In genomic region chr3:88297321-88297851, GRCm38 (mm10) we compare ENCODE assay signal across 8 mouse cellular contexts. TPM values are rescaled to one million over a fixed set of nuclear protein-coding genes. Genes with fewer than 3 reads are reported as not detected.
DNase-seq lines count a peak whose midpoint lies in the region; ATAC-seq and TF ChIP-seq lines count a peak whose summit lies in the region.

No protein-coding gene starts in this region.

- intact Hi-C loops in heart, postnatal 14 days (cut with DNase I) = no loop called here

- peaks cover 45% of the 10 kb centered on the region for H3K79me3 ChIP-seq in C2C12 (ENCODE audit: low read depth)

- H3K4me2 ChIP-seq in liver, embryonic 12.5 days = peak overlapping the region; percentile 79

- TF ChIP-seq CTCF in C2C12 (IDR thresholded peaks at IDR 0.05; ENCODE audit: control insufficient read depth, insufficient read depth, insufficient read length) = no peak

- WGBS in heart, embryonic 10.5 days = under 1% methylated on average over 30 of the region's 30 CpGs
- under 1% methylated on average over 30 of the region's 30 CpGs for WGBS in hindbrain, embryonic 10.5 days
- WGBS in liver, embryonic 12.5 days (ENCODE audit: insufficient replicate concordance) = under 1% methylated on average over 30 of the region's 30 CpGs

- H3K4me3 ChIP-seq in heart, embryonic 10.5 days = peak overlapping the region; percentile 82
- H3K4me3 ChIP-seq in C2C12 (ENCODE audit: insufficient read depth, poor library complexity, severe bottlenecking) = peak overlapping the region; percentile 78
- peak overlapping the region; percentile 80 for H3K4me3 ChIP-seq in hindbrain, embryonic 10.5 days
- peak overlapping the region; percentile 72 for H3K4me3 ChIP-seq in liver, embryonic 12.5 days

- peaks cover 54% of the 10 kb centered on the region for H3K79me2 ChIP-seq in C2C12 (ENCODE audit: control insufficient read depth, insufficient read depth)

- peaks cover 39% of the 10 kb centered on the region for H3K36me3 ChIP-seq in heart, embryonic 10.5 days
- H3K36me3 ChIP-seq in C2C12 (ENCODE audit: control insufficient read depth, insufficient read depth) = peaks cover 42% of the 10 kb centered on the region
- H3K36me3 ChIP-seq in hindbrain, embryonic 10.5 days = peaks cover 43% of the 10 kb centered on the region
- H3K36me3 ChIP-seq in liver, embryonic 12.5 days = peaks cover 41% of the 10 kb centered on the region

- no peak for DNase-seq in heart, embryonic 10.5 days (ENCODE audit: low spot score)
- no peak for DNase-seq in heart, postnatal 14 days
- peak; percentile 45 for DNase-seq in c-Kit-negative CD71-positive TER-119-positive erythroid progenitor cells, embryonic 14.5 days (ENCODE audit: low read depth, low spot score)
- no peak for DNase-seq in hindbrain, embryonic 10.5 days (ENCODE audit: low spot score)
- DNase-seq in right cerebral cortex, postnatal 14 days = peak; percentile 57
- DNase-seq in gastrocnemius, adult 18-20 months (ENCODE audit: low spot score) = no peak

- peak overlapping the region; percentile 90 for H3ac ChIP-seq in C2C12 (ENCODE audit: control insufficient read depth, insufficient read length, low read depth)

- H3K9ac ChIP-seq in liver, embryonic 12.5 days = peak overlapping the region; percentile 80

- peak overlapping the region; percentile 94 for H3K27ac ChIP-seq in heart, embryonic 10.5 days
- H3K27ac ChIP-seq in hindbrain, embryonic 10.5 days = peak overlapping the region; percentile 96
- peak overlapping the region; percentile 94 for H3K27ac ChIP-seq in liver, embryonic 12.5 days

- peaks cover 13% of the 10 kb centered on the region for H3K4me1 ChIP-seq in heart, embryonic 10.5 days
- H3K4me1 ChIP-seq in hindbrain, embryonic 10.5 days (replicated peaks) = peaks cover 23% of the 10 kb centered on the region
- peaks cover 27% of the 10 kb centered on the region for H3K4me1 ChIP-seq in liver, embryonic 12.5 days

- ATAC-seq in liver, embryonic 12.5 days = no peak

- H3K9me3 ChIP-seq in heart, embryonic 10.5 days = no peaks in the 10 kb centered on the region
- H3K9me3 ChIP-seq in hindbrain, embryonic 10.5 days = no peaks in the 10 kb centered on the region
- no peaks in the 10 kb centered on the region for H3K9me3 ChIP-seq in liver, embryonic 12.5 days (replicated peaks)

- H3K27me3 ChIP-seq in heart, embryonic 10.5 days (ENCODE audit: insufficient read depth, poor library complexity, severe bottlenecking) = no peaks in the 10 kb centered on the region
- no peaks in the 10 kb centered on the region for H3K27me3 ChIP-seq in C2C12 (ENCODE audit: control insufficient read depth, insufficient read depth, insufficient read length)
- H3K27me3 ChIP-seq in hindbrain, embryonic 10.5 days (ENCODE audit: insufficient read depth, poor library complexity, severe bottlenecking) = no peaks in the 10 kb centered on the region
- no peaks in the 10 kb centered on the region for H3K27me3 ChIP-seq in liver, embryonic 12.5 days (replicated peaks)

TF ChIP-seq in C2C12, 6 proteins besides CTCF, POLR2A, EP300 and RAD21:
- no peak for TF ChIP-seq MYOD1 (IDR thresholded peaks at IDR 0.05; ENCODE audit: control insufficient read depth, insufficient read length, low read depth)
- TF ChIP-seq FOSL1 (IDR thresholded peaks at IDR 0.05; ENCODE audit: insufficient read depth, low read length, poor library complexity, severe bottlenecking) = no peak

RNA-seq across cellular contexts. Expression of gene Cct3, which starts 0.5 kb away (rescaled TPM):
- 626 and 718 TPM in 2 replicates for polyA plus RNA-seq in heart, embryonic 10.5 days (2016; fragmentation: Nextera tagmentation; extraction: Ambion mirVana)
- 100 to 1,000 TPM; 165 to 187 TPM for total RNA-seq in heart, postnatal 14 days (2021)
- polyA plus RNA-seq in C2C12 (2012; fragmentation: generic; extraction: Trizol) = 628 TPM
- polyA plus RNA-seq in hindbrain, embryonic 10.5 days (2016; fragmentation: Nextera tagmentation; extraction: Ambion mirVana) = 755 and 805 TPM in 2 replicates
- polyA plus RNA-seq in liver, embryonic 12.5 days (2016; fragmentation: Nextera tagmentation; extraction: Ambion mirVana) = 448 and 488 TPM in 2 replicates
- total RNA-seq in gastrocnemius, adult 18-20 months (2021) = 100 to 1,000 TPM in 1 of 2 experiments, 10 to 100 TPM in 1; 84.1 to 107 TPM

RNA-seq across cellular contexts. Expression of gene Tsacc, which starts 0.6 kb away (rescaled TPM):
- polyA plus RNA-seq in heart, embryonic 10.5 days (2016; fragmentation: Nextera tagmentation; extraction: Ambion mirVana) = 14.0 and 17.0 TPM in 2 replicates
- 1 to 10 TPM; 4.2 to 4.3 TPM for total RNA-seq in heart, postnatal 14 days (2021)
- 2.3 TPM for polyA plus RNA-seq in C2C12 (2012; fragmentation: generic; extraction: Trizol)
- polyA plus RNA-seq in hindbrain, embryonic 10.5 days (2016; fragmentation: Nextera tagmentation; extraction: Ambion mirVana) = 14.4 and 15.4 TPM in 2 replicates
- polyA plus RNA-seq in liver, embryonic 12.5 days (2016; fragmentation: Nextera tagmentation; extraction: Ambion mirVana) = 9.8 and 10.4 TPM in 2 replicates
- total RNA-seq in gastrocnemius, adult 18-20 months (2021) = 1 to 10 TPM; 7.4 to 7.9 TPM

RNA-seq across cellular contexts. Expression of gene Gm38392, which starts 10.4 kb away (rescaled TPM):
- polyA plus RNA-seq in heart, embryonic 10.5 days (2016; fragmentation: Nextera tagmentation; extraction: Ambion mirVana) = 0.29 and 0.43 TPM in 2 replicates
- under 1 TPM in 1 of 2 experiments, not detected in 1; 0.24 TPM for total RNA-seq in heart, postnatal 14 days (2021)
- not detected for polyA plus RNA-seq in C2C12 (2012; fragmentation: generic; extraction: Trizol)
- polyA plus RNA-seq in hindbrain, embryonic 10.5 days (2016; fragmentation: Nextera tagmentation; extraction: Ambion mirVana) = not detected in 2 replicates
- polyA plus RNA-seq in liver, embryonic 12.5 days (2016; fragmentation: Nextera tagmentation; extraction: Ambion mirVana) = 0.20 TPM in 1 of 2 replicates, not detected in the other
- total RNA-seq in gastrocnemius, adult 18-20 months (2021) = 1 to 10 TPM in 1 of 2 experiments, under 1 TPM in 1; 1.00 to 1.3 TPM

RNA-seq across cellular contexts. Expression of gene Glmp, which starts 27.4 kb away (rescaled TPM):
- 164 and 179 TPM in 2 replicates for polyA plus RNA-seq in heart, embryonic 10.5 days (2016; fragmentation: Nextera tagmentation; extraction: Ambion mirVana)
- 10 to 100 TPM; 90.8 to 98.8 TPM for total RNA-seq in heart, postnatal 14 days (2021)
- polyA plus RNA-seq in C2C12 (2012; fragmentation: generic; extraction: Trizol) = 173 TPM
- 150 and 157 TPM in 2 replicates for polyA plus RNA-seq in hindbrain, embryonic 10.5 days (2016; fragmentation: Nextera tagmentation; extraction: Ambion mirVana)
- polyA plus RNA-seq in liver, embryonic 12.5 days (2016; fragmentation: Nextera tagmentation; extraction: Ambion mirVana) = 93.8 and 96.4 TPM in 2 replicates
- total RNA-seq in gastrocnemius, adult 18-20 months (2021) = 10 to 100 TPM; 41.2 to 41.8 TPM

RNA-seq across cellular contexts. Expression of gene Tmem79, which starts 38.6 kb away (rescaled TPM):
- polyA plus RNA-seq in heart, embryonic 10.5 days (2016; fragmentation: Nextera tagmentation; extraction: Ambion mirVana) = 2.5 and 2.6 TPM in 2 replicates
- 1 to 10 TPM; 1.6 TPM for total RNA-seq in heart, postnatal 14 days (2021)
- 2.1 TPM for polyA plus RNA-seq in C2C12 (2012; fragmentation: generic; extraction: Trizol)
- polyA plus RNA-seq in hindbrain, embryonic 10.5 days (2016; fragmentation: Nextera tagmentation; extraction: Ambion mirVana) = 1.5 and 2.7 TPM in 2 replicates
- polyA plus RNA-seq in liver, embryonic 12.5 days (2016; fragmentation: Nextera tagmentation; extraction: Ambion mirVana) = 1.6 and 2.0 TPM in 2 replicates
- total RNA-seq in gastrocnemius, adult 18-20 months (2021) = 1 to 10 TPM; 3.1 to 3.9 TPM

Comparison
In these comparisons a context has a peak if more than half of its experiments do, and no peak if none do; other contexts are left out.
1. DNase-seq: peak in c-Kit-negative CD71-positive TER-119-positive erythroid progenitor cells, embryonic 14.5 days (single experiment) and right cerebral cortex, postnatal 14 days (single experiment); none in heart, embryonic 10.5 days (single experiment), heart, postnatal 14 days (0 of 2), hindbrain, embryonic 10.5 days (single experiment) and gastrocnemius, adult 18-20 months (single experiment).
2. Peak in every context shown above with its lines, with median percentiles within 50 percentile points of each other: H3K27ac ChIP-seq and H3K4me3 ChIP-seq.